Mouse (Mus musculus) heart, embryonic 16.5 days (tissue): ENCODE measurements around the gene Srpk2. TPM values are rescaled to one million over a fixed set of nuclear protein-coding genes. Genes with fewer than 3 reads are reported as not detected.

Experiments
- ATAC-seq: fragments of 200-750 bp; cut with Nextera tagmentation; replicated peaks from 2 replicates; pipeline ENCODE4 v1.8.0; 2017; ENCODE audit warnings: moderate number of reproducible peaks; ENCODE audit not compliant: insufficient read depth, low FRiP score; ENCODE audit errors: extremely low read depth
- H3K27ac ChIP-seq: fragments of 300-500 bp; sonication (generic); 2 replicates; pipeline ENCODE4 v1.5.1; 2014; ENCODE audit warnings: mild to moderate bottlenecking, low read length, control low read depth, moderate library complexity
- H3K27me3 ChIP-seq: fragments of 300-500 bp; sonication (generic); 2 replicates; pipeline ENCODE4 v1.6.1; 2014; ENCODE audit warnings: low read length, mixed read lengths; ENCODE audit not compliant: control insufficient read depth, insufficient read depth
- H3K36me3 ChIP-seq: fragments of 300-500 bp; sonication (generic); 2 replicates; pipeline ENCODE4 v1.6.1; 2014; ENCODE audit not compliant: control insufficient read depth, insufficient read depth
- H3K4me1 ChIP-seq: fragments of 300-500 bp; sonication (generic); 2 replicates; pipeline ENCODE4 v1.6.1; 2014; ENCODE audit warnings: low read length, mixed read lengths; ENCODE audit not compliant: control insufficient read depth, insufficient read depth
- H3K4me2 ChIP-seq: fragments of 300-500 bp; sonication (generic); 2 replicates; pipeline ENCODE4 v1.6.1; 2014; ENCODE audit warnings: low read depth, mild to moderate bottlenecking, control low read depth, low read length
- H3K4me3 ChIP-seq: fragments of 300-500 bp; sonication (generic); 2 replicates; pipeline ENCODE4 v1.5.1; 2014; ENCODE audit warnings: mild to moderate bottlenecking, control low read depth, low read length
- H3K9ac ChIP-seq: fragments of 300-500 bp; sonication (generic); 2 replicates; pipeline ENCODE4 v1.6.1; 2014; ENCODE audit warnings: low read length, control low read depth
- H3K9me3 ChIP-seq: fragments of 300-500 bp; sonication (generic); replicated peaks from 2 replicates; pipeline ENCODE4 v1.6.1; 2016; ENCODE audit warnings: low read length; ENCODE audit not compliant: control insufficient read depth
- WGBS: fragments of 180-500 bp; shearing (Covaris S2); extraction: QIAGEN DNeasy Blood & Tissue Kit; methylation state at CpG from one replicate; pipeline ENCODE4 v1.1.7; 2014; 5-methylcytosine and 5-hydroxymethylcytosine counted together
- polyA plus RNA-seq: library from polyadenylated mRNA; unstranded; fragments of >200 nt; fragmentation: Nextera tagmentation; extraction: Ambion mirVana; gene quantifications from 2 replicates; pipeline ENCODE4 v1.2.1, GENCODE M21; 2015

The Srpk2 gene
- polyA plus RNA-seq, 1 experiment from 2014 or later = 40.1 TPM

- Histone ChIP-seq H3K36me3 (no peaks in the 10 kb centered on the region), H3K27me3 (no peaks in the 10 kb centered on the region), H3K9ac (no peak overlapping the region), H3K4me3 (no peak overlapping the region), H3K27ac (no peak overlapping the region), H3K4me1 (peaks cover 5% of the 10 kb centered on the region; the same call in 1 of the 2 replicates), H3K9me3 (no peaks in the 10 kb centered on the region), H3K4me2 (no peak overlapping the region)
- peak; percentile 55 for ATAC-seq
- 43% methylated on average over 1 of the region's 1 CpGs for WGBS
Measured at GRCm38 (mm10) chr5:23631490-23631889, 52.9 kb downstream of the Srpk2 start.

GRCm38 (mm10) chr5:23627221-23627620 is 57.2 kb downstream of the Srpk2 start:
- H3K4me2 ChIP-seq = no peak overlapping the region
- 57% methylated on average over 5 of the region's 5 CpGs for WGBS
- H3K9ac ChIP-seq = no peak overlapping the region
- no peaks in the 10 kb centered on the region for H3K36me3 ChIP-seq
- H3K4me1 ChIP-seq = peaks cover 10% of the 10 kb centered on the region
- ATAC-seq = no peak
- no peaks in the 10 kb centered on the region for H3K27me3 ChIP-seq
- H3K9me3 ChIP-seq = no peaks in the 10 kb centered on the region
- no peak overlapping the region for H3K4me3 ChIP-seq
- H3K27ac ChIP-seq = 0 out of 2 replicates have a peak overlapping the region, but pooled peaks have one; percentile 22

- ATAC-seq = no peak
- 89% methylated on average over 2 of the region's 2 CpGs for WGBS
- no peaks in the 10 kb centered on the region for H3K9me3 ChIP-seq
Measured at GRCm38 (mm10) chr5:23626173-23626572, 58.2 kb downstream of the Srpk2 start.

GRCm38 (mm10) chr5:23620621-23621020 is 63.8 kb downstream of the Srpk2 start:
- Histone ChIP-seq H3K9ac (no peak overlapping the region), H3K4me1 (peaks cover 7% of the 10 kb centered on the region; the same call in 1 of the 2 replicates), H3K27me3 (no peaks in the 10 kb centered on the region), H3K9me3 (no peaks in the 10 kb centered on the region), H3K4me2 (no peak overlapping the region), H3K4me3 (no peak overlapping the region), H3K36me3 (no peaks in the 10 kb centered on the region), H3K27ac (no peak overlapping the region)
- no peak for ATAC-seq
- WGBS = 82% methylated on average over 8 of the region's 8 CpGs

More at GRCm38 (mm10) chr5:23626173-23626572, 58.2 kb downstream of the Srpk2 start:
- no peaks in the 10 kb centered on the region for H3K27me3 ChIP-seq
- no peak overlapping the region for H3K27ac ChIP-seq
- H3K4me2 ChIP-seq = no peak overlapping the region
- no peaks in the 10 kb centered on the region for H3K36me3 ChIP-seq
- H3K9ac ChIP-seq = no peak overlapping the region
- no peak overlapping the region for H3K4me3 ChIP-seq
- H3K4me1 ChIP-seq = peaks cover 7% of the 10 kb centered on the region; the same call in 1 of the 2 replicates

GRCm38 (mm10) chr5:23618656-23619055 is 65.8 kb downstream of the Srpk2 start:
- Histone ChIP-seq H3K27ac (no peak overlapping the region), H3K4me2 (no peak overlapping the region), H3K9ac (no peak overlapping the region), H3K4me1 (peaks cover 12% of the 10 kb centered on the region), H3K4me3 (no peak overlapping the region), H3K36me3 (no peaks in the 10 kb centered on the region), H3K27me3 (no peaks in the 10 kb centered on the region), H3K9me3 (no peaks in the 10 kb centered on the region)
- no peak for ATAC-seq
- WGBS = 87% methylated on average over 7 of the region's 7 CpGs

- Histone ChIP-seq H3K9ac (peak overlapping the region; percentile 72), H3K27me3 (no peaks in the 10 kb centered on the region), H3K9me3 (no peaks in the 10 kb centered on the region), H3K27ac (peak overlapping the region; percentile 94), H3K36me3 (no peaks in the 10 kb centered on the region), H3K4me2 (peak overlapping the region; percentile 68), H3K4me1 (peaks cover 16% of the 10 kb centered on the region), H3K4me3 (peak overlapping the region; percentile 50)
- ATAC-seq = no peak
- 28% methylated on average over 5 of the region's 5 CpGs for WGBS
Measured at GRCm38 (mm10) chr5:23617104-23617415, 67.4 kb downstream of the Srpk2 start.

- Histone ChIP-seq H3K9me3 (no peaks in the 10 kb centered on the region), H3K4me3 (peak overlapping the region; percentile 66), H3K36me3 (no peaks in the 10 kb centered on the region), H3K9ac (peak overlapping the region; percentile 72), H3K27me3 (no peaks in the 10 kb centered on the region), H3K27ac (peak overlapping the region; percentile 95), H3K4me1 (peaks cover 16% of the 10 kb centered on the region), H3K4me2 (peak overlapping the region; percentile 69)
- ATAC-seq = peak; percentile 84
- 2% methylated on average over 11 of the region's 11 CpGs for WGBS
Measured at GRCm38 (mm10) chr5:23616270-23617103, 67.9 kb downstream of the Srpk2 start.

- WGBS = 10% methylated on average over 5 of the region's 5 CpGs
- ATAC-seq = no peak
- H3K4me2 ChIP-seq = peak overlapping the region; percentile 69
- peak overlapping the region; percentile 95 for H3K27ac ChIP-seq
- peak overlapping the region; percentile 72 for H3K9ac ChIP-seq
- no peaks in the 10 kb centered on the region for H3K9me3 ChIP-seq
- H3K36me3 ChIP-seq = no peaks in the 10 kb centered on the region
- peak overlapping the region; percentile 66 for H3K4me3 ChIP-seq
- peaks cover 16% of the 10 kb centered on the region for H3K4me1 ChIP-seq
- H3K27me3 ChIP-seq = no peaks in the 10 kb centered on the region
Measured at GRCm38 (mm10) chr5:23615586-23616269, 68.7 kb downstream of the Srpk2 start.

- ATAC-seq = no peak; the same call in 1 of the 2 replicates
- Histone ChIP-seq H3K4me1 (peaks cover 20% of the 10 kb centered on the region), H3K9me3 (no peaks in the 10 kb centered on the region), H3K27ac (peak overlapping the region; percentile 25; the same call in 1 of the 2 replicates), H3K4me2 (peak overlapping the region; percentile 14; the same call in 1 of the 2 replicates), H3K9ac (no peak overlapping the region), H3K36me3 (no peaks in the 10 kb centered on the region), H3K27me3 (no peaks in the 10 kb centered on the region), H3K4me3 (no peak overlapping the region)
- WGBS = 41% methylated on average over 3 of the region's 3 CpGs
Measured at GRCm38 (mm10) chr5:23612856-23613255, 71.6 kb downstream of the Srpk2 start.
